Mouse (Mus musculus) right cerebral cortex, postnatal 10 days (tissue): ENCODE data around the gene Kirrel3.

ENCODE experiments used
- DNase-seq, 2 experiments: peaks; one replicate each; pipeline ENCODE4 v3.0.0; 2021; ENCODE audit warnings: low spot score in 2 of 2

Gene Kirrel3

GRCm38 (mm10) chr9:34688358-34688757 is 202.7 kb downstream of the Kirrel3 start:
- DNase-seq: no peak

DNA sequence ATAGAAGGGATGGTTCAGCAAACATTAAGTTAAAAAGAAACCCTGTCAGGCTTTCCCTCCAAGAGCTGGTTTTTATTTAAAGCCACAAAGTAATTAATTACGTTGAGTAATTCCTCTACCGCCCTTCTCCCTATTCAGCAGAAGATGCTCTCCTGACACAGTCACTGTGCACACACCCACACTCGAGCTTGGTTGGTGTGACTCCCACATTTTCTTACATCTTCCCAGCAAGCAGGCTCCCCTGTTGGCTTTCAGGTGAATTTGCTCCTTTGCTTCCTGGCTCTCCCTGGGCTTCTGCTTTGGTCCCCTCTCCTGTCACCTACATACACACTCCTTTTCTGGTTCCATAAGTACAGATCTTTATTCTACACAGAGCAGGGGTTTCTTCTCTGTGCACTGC is 203.7 kb downstream of the Kirrel3 start:
- peak in 1 of 2 experiments; percentile 36 for DNase-seq

GRCm38 (mm10) chr9:34695646-34696045 is 210.0 kb downstream of the Kirrel3 start:
- no peak for DNase-seq

GRCm38 (mm10) chr9:34703547-34704300 is 218.0 kb downstream of the Kirrel3 start:
- peak; percentile 46 to 69 for DNase-seq

GRCm38 (mm10) chr9:34704357-34704756 is 218.7 kb downstream of the Kirrel3 start:
- no peak for DNase-seq

DNA sequence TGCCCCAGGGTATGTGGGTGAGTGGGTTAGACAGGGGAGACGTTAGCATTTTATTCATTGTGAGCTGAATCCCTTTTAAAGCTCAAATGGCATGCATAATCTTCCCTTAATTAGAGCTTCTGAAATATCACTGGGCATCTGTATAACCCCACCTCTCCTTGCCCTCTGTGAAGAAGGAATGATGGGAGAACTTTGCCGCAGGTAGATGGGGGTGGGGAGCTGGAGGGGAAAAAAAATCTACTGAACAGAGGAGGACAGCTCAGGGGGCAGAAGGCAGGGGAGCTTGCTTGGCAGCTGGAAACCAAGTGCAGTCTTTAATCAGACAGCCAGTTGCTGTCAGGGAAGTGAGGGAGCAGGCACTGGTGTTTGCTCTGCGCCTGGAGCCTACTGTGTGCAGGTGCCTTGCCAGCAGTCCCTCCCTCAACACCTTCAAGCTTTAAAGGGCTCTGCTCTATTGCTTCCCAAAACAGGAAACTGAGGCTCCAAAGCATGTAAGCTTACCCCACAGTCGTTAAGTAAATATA is 220.7 kb downstream of the Kirrel3 start:
- DNase-seq: no peak

DNA sequence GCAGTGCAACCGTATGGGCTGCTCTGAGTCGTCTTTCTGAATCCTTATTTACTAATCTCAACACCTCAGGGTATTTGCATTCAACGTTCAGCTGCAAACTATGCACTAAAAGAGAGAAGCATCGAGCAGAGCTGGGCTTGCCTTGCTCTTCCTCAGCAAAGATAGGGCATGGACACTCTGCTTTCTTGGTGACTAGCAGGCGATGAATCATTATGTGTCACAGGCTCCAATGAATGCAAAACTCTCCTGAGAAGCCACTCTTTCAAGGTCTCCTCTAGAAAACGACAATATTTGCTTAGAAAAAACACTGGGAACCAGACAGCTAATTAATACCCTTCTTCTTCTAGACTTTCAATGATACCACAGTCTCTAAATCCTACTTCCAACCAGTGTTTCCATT is 223.0 kb downstream of the Kirrel3 start:
- DNase-seq: no peak

GRCm38 (mm10) chr9:34711996-34712395 is 226.3 kb downstream of the Kirrel3 start:
- DNase-seq: no peak

DNA sequence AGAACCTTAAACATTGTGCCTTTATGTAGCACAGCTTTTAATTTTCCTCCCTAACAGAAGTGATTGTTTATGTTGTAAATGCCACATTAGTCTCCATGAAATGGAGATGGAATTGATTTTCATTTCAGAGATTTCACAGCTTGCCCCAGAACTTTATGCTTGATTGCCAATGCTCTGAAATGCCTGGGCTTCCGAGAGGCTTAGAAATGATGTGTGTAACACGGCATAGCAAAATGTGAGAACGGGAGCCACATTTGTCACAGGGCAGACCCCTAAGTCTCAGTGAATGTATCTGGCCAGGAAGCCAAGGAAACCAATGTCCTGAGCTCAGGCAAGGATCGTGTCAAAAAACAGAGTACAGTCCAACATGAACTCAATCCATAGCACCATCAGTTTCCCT is 227.3 kb downstream of the Kirrel3 start:
- no peak for DNase-seq

GRCm38 (mm10) chr9:34713462-34713926 is 227.8 kb downstream of the Kirrel3 start:
- peak; percentile 35 to 50 for DNase-seq

GRCm38 (mm10) chr9:34714996-34715619 is 229.4 kb downstream of the Kirrel3 start:
- DNase-seq: no peak

- DNase-seq: no peak
These were observed 230.8 kb downstream of the Kirrel3 start for GRCm38 (mm10) chr9:34716476-34716875.

GRCm38 (mm10) chr9:34721478-34722197 is 235.9 kb downstream of the Kirrel3 start:
- DNase-seq: no peak

GRCm38 (mm10) chr9:34722198-34722550 is 236.5 kb downstream of the Kirrel3 start:
- no peak for DNase-seq

DNA sequence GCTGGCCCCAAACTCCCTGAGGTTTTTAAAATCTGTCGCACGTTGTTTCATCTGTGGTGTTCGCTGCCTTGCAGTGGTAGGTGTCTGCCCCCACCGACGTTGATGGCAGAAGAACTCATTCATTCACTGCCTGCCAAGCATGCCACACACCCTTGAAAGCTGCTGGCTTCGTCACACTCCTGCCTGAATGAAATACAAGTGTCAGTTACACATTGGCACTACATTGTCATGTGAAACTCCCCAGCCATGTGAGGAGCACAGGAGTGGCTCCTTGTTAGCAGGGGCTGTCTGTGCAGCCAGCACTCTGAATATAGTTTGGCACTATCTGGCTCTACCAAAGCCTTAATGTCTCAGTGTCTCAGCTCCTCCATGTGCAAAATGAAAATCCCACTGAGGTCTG is 246.8 kb downstream of the Kirrel3 start:
- no peak for DNase-seq

- no peak for DNase-seq
These were observed 247.9 kb downstream of the Kirrel3 start for GRCm38 (mm10) chr9:34733579-34733978.

DNA sequence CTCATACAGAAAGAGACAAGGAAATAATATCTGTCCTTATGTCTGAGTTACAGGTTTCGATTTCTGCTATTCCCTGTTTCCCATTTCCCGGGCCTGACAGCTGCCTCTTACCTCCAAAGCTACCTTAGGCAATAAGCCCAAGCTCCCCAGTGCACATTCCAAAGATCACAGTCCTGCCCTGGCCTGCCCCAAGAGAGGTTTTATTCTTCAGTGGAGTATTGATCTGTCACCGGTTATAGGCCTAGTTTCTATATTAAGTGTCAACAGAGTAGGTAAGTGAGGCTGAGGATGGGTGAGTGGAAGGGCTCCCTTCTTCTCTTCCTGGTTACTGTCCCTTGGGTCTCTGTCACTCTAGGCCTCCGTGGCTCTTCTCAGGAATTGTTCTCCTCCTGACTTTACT is 249.3 kb downstream of the Kirrel3 start:
- no peak for DNase-seq

DNA sequence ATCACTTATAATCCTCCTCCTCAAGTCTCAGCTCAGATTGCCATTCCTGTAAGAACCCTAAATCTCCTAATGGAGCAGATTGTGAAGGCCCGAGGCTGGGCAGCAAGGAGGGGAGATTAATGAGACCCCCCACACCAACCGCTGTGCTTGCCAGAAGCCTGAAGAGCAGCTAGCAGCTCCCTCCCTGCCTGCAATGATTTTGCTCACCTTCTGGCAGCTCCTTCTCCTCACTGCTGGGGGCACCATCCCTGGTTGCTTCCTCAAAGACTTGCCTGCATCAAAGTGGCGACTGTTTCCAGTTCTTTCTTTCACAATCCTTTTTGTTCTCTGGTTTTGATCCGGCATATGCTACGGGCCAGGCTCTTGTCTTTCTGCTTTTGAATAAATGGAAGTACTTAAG is 253.7 kb downstream of the Kirrel3 start:
- DNase-seq: no peak

DNA sequence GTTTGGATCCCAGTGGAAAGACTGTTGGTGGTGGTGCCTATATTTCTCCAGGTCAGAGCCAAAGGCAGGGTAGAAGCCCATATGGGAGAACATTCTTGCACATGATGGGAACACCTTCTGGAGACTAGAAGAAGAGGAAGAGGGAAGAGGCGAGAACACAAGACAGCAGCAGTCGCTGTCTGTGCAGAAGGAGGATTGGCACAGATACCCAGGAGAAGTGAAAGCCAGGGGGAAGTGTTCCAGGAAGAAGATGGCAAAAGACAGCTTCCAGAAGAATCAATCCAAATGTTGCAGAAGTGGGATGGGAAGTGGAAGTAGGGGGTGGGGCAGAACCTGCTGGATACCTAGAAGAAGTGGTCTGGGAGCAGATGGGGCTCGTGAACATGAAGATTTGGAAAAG is 255.1 kb downstream of the Kirrel3 start:
- peak; percentile 38 to 61 for DNase-seq

DNA sequence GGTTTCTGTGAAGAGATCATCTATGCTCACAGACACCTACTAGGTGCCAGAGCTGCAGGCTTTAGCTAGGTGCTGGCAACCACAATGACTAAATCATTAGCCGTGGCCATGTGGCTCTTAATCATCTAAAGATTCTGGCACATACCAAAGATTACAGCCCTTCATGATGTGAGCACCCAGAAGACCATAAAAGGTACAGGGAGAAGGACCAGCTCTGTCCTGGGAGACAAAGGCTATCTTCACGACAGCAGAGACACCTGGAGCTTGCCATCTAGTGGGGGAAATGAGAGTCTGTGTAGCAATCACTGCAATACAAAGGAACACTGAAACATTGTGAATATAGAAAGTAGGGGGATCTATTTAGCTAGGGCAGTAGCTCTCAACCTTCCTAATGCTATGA is 262.3 kb downstream of the Kirrel3 start:
- no peak for DNase-seq

- DNase-seq: no peak
These were observed 263.5 kb downstream of the Kirrel3 start for GRCm38 (mm10) chr9:34749161-34749560.

DNA sequence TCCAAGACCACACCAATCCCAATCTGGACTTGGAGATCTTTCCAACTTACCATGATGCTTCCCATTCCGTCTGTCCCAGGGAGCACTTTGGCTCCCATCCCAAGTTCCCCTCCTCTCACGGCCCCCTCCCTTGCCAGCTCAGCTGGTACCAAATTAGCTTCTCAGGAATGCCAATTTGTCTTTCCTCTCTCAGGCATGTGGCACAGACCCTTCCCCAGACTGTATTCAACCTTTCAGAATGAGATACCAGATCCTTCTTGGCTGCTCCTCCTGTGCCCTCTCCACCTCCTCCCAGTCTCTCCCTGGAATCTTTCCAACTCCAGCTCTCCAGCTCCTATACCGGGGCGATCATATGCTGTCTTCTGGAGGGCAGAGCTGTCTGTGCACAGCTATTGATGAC is 264.2 kb downstream of the Kirrel3 start:
- peak; percentile 48 to 53 for DNase-seq

- no peak for DNase-seq
These were observed 265.2 kb downstream of the Kirrel3 start for GRCm38 (mm10) chr9:34750887-34751286.
